Mouse (Mus musculus) kidney, postnatal 25 days (tissue): ENCODE data around the gene Lmo7.
A peak's percentile ranks its signal among the peaks of the same experiment; 100 is the strongest.

Experiments
- DNase-seq, 2 experiments: peaks; one replicate each; pipeline ENCODE4 v3.0.0; 2021; ENCODE audit warnings: mixed read lengths in 2 of 2

The Lmo7 gene

DNA sequence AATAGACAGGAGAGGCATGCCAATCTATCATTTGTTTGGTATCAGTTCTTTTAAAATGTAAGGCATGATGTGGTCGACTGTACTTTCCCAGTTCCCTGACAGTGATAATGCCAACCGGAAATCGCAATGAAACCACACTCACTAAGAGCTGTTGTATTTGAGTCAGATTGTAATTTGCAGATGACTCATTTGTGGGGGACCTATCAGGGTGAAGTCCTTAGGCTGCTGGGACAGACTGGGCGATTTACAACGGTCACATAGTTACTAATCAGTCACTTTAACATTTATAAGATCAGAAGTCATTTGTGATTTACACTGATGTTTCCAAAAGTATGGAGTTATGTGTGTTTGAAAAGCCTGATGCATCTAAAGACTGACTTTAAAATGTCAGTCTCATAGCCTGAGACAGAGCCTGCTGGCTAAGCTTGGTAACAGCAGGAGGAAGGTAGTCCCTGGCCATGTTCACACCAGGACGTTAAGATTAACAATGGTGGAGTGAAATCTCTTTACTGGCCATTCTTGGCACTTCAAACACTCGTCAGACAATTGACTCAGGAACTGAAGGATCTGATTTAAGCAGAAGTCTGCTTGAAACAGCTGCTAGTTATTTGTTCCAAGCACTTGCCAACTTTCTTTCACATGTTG lies 149.4 kb downstream of the Lmo7 start:
- no peak for DNase-seq

- no peak for DNase-seq
These were observed 153.2 kb downstream of the Lmo7 start for GRCm38 (mm10) chr14:101882966-101883365.

DNA sequence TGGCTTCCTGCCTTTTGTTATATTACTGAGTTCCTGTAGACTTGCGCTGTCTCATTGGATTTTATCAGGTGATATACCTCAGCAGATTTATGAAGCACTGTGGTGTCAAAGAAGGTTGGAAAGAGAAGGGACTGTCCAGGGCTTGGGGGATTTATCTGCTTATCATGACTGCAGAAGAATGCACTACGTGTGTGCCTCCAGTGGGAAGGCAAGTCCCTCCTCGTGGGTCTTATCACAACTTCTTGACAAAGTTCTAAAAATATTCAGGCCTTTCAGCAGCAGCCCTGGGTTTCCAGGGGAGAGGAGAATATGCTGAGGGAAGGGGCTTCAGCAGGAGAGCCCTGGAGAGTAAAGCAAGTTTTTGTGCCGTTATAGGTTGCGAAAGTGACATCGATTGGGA lies 154.0 kb downstream of the Lmo7 start:
- DNase-seq: no peak

GRCm38 (mm10) chr14:101886320-101886719 lies 156.6 kb downstream of the Lmo7 start:
- no peak for DNase-seq

DNA sequence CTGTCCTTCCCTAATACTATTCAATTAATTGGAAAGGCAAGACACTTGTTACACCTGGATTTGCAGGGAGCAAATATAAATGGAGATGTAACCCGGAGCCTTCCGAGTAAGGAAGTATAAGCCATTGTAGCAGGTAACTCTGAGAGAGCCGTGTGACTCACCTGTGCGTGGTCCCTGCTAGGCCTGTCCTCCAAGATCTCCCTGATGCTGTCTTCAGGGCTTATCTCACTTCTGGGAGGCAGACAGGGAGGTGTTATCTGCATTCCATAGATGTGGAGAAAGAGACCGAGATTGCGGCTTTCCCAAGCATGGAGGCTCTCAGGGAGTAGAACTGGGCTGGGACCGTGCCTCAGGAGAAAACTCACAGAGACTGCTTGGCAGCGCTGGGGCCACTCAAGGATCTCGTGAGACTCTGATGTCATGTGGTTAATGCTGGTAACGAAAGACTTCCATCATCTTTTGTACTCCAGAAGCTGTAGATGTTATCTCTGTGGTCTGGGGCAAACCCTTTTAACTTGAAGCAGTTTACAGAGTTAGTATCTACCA lies 162.2 kb downstream of the Lmo7 start:
- no peak for DNase-seq

GRCm38 (mm10) chr14:101892496-101892895 lies 162.7 kb downstream of the Lmo7 start:
- no peak for DNase-seq

GRCm38 (mm10) chr14:101893215-101893614 lies 163.5 kb downstream of the Lmo7 start:
- no peak for DNase-seq

DNA sequence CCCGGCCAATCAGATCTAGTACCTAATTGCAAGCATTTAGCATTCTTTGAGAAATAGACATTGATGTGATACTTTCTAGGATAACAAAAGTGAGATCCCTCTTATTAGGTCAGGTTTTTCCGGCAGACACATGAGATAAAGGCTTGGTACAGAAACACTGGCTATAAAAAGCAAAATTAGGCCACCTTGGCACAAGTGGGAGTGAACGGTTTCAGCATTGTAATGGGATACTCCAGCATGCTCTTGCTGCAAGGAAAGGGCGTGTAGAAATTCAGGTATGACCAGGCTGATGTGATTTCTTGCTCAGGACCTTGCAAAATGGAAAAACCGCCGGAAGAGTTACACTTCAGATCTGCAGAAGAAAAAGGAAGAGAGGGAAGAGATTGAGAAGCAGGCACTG lies 168.5 kb downstream of the Lmo7 start:
- DNase-seq: no peak

GRCm38 (mm10) chr14:101901496-101901895 lies 171.7 kb downstream of the Lmo7 start:
- DNase-seq: no peak

- no peak for DNase-seq
These were observed 172.2 kb downstream of the Lmo7 start for GRCm38 (mm10) chr14:101901976-101902375.

DNA sequence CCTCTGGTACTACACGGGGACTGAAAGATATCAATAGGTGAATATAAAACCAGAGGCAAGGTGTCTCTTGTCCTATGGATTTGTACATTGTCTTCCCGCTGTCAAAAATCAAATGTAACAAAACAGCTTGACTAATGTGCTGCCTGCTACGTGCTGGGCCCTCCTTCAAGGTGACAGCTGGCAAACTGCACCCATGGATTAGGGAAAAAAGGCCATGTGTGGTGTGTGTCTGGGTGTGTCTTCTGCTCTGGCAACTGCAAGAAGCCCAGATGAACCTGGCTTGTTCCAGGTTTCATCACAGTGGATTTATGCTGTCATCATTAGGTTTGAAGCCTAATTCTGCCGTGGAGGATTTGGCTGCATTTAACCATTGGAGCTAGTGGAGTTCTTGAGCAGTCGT lies 174.0 kb downstream of the Lmo7 start:
- DNase-seq: no peak

DNA sequence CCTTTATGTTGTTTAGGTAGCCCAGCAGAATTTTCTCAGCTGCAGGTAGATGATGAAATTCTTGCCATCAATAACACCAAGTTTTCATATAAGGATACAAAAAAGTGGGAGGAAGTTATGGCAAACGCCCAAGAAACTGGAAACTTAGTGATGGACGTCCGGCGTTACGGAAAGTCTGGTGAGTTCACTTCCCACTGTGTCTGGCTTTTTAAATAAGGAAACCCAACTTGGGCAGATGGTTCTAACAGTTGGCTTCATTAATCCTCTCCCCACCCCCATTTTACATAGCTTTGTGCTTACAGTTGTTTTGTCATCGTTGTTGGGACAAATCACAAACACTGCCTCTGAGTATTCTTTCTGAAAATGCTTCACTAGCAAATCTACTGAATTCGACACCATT lies 182.2 kb downstream of the Lmo7 start:
- DNase-seq: no peak

GRCm38 (mm10) chr14:101912392-101912791 lies 182.6 kb downstream of the Lmo7 start:
- no peak for DNase-seq

DNA sequence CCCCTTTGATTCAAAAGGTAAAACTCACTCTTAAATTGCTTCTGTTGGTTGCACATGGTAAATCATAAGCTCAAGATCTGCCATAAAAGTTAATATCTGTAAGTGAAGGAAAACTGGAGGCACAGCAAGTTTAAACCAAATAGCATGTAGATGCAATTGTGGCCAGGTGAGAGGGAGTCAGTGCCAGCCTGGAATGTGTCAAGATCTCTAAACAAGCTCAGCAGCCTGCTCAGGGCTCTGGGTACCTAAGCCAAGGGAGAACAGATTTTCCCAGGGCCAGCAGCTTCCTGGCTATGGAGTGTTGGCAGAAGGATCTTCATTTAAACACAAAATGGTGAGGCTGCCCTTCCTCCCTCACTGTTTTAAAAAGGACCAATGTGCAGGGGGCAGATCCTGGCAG lies 184.6 kb downstream of the Lmo7 start:
- DNase-seq: peak; percentile 44 to 58

GRCm38 (mm10) chr14:101915867-101916266 lies 186.1 kb downstream of the Lmo7 start:
- DNase-seq: no peak

GRCm38 (mm10) chr14:101918471-101918870 lies 188.7 kb downstream of the Lmo7 start:
- peak; percentile 49 to 72 for DNase-seq

GRCm38 (mm10) chr14:101927646-101928244 lies 198.0 kb downstream of the Lmo7 start:
- no peak for DNase-seq

GRCm38 (mm10) chr14:101930576-101931447 lies 201.1 kb downstream of the Lmo7 start:
- peak in 1 of 2 experiments; percentile 42 for DNase-seq

DNA sequence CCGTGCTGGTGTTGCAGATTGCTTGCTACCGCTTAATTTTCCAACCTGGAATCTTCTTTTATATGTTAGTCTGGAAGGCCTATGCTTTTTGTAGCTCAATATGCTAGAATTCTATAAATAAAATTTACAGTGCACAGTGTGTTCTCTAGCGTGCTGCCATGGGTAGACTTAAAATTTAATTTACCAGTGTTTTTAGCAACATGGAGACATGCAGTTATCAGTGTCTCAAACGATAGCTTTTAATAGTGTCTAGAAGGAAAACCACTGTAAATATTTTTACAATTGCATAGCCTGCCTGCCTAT lies 201.6 kb downstream of the Lmo7 start:
- no peak for DNase-seq

GRCm38 (mm10) chr14:101933551-101933950 lies 203.8 kb downstream of the Lmo7 start:
- no peak for DNase-seq

GRCm38 (mm10) chr14:101942971-101943370 lies 213.2 kb downstream of the Lmo7 start:
- DNase-seq: peak in 1 of 2 experiments; percentile 47

DNA sequence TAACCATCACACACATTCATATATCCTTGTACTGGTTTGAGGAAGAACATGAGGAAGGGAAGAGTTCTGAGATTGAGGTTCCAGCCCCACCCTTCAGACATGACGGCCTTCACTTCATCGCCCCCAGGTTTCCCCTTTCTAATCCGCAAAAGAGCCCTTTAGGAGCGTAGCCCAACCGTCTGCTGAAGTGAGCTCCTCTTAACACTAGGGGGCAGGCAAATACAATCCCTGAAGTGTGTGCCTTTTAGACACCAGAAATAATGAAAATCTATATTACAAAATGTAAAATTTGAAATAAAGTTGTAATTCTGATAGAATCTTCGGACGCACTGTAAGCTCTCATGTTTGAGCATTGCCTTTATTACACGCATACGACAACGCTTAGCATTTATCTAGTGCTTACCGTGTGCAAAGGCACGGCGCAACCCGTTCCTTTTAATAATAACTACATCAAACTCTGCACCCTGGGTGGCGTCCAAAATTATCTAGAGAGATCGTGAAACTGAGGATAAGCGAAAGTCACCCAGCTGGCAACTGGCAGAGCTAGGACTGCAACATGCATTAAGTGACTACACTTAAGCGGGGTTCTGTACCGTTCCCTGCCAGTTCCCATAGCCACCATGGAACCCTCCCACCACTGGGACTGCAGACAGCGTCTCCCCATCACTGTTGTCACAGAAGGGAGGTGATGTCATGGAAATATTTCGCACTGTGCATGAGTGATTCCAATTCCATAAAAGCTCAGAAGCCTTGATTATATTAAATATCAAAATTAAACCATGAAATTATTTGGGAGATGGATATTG lies 217.2 kb downstream of the Lmo7 start:
- peak in 1 of 2 experiments; percentile 55 for DNase-seq

- DNase-seq: peak in 1 of 2 experiments; percentile 63
These were observed 219.4 kb downstream of the Lmo7 start for GRCm38 (mm10) chr14:101949114-101949513.
